Mouse (Mus musculus) liver, embryonic 15.5 days (tissue): ENCODE results near the gene Glmn. TPM values are rescaled to one million over a fixed set of nuclear protein-coding genes. Genes with fewer than 3 reads are reported as not detected.

ENCODE experiments used
- ATAC-seq: fragments of 200-750 bp; cut with Nextera tagmentation; 2 replicates; pipeline ENCODE4 v1.8.0; 2017; ENCODE audit warnings: moderate number of reproducible peaks, mild to moderate bottlenecking, moderate library complexity; ENCODE audit not compliant: insufficient read depth
- H3K27ac ChIP-seq: fragments of 300-500 bp; sonication (generic); replicated peaks from 2 replicates; pipeline ENCODE4 v1.5.1; 2015; ENCODE audit warnings: mild to moderate bottlenecking, inconsistent platforms
- H3K27me3 ChIP-seq: fragments of 300-500 bp; sonication (generic); 2 replicates; pipeline ENCODE4 v1.6.1; 2015; ENCODE audit warnings: mild to moderate bottlenecking, inconsistent platforms
- H3K36me3 ChIP-seq: fragments of 300-500 bp; sonication (generic); replicated peaks from 2 replicates; pipeline ENCODE4 v1.6.1; 2015; ENCODE audit warnings: moderate library complexity, mild to moderate bottlenecking, inconsistent platforms
- H3K4me1 ChIP-seq: fragments of 300-500 bp; sonication (generic); replicated peaks from 2 replicates; pipeline ENCODE4 v1.6.1; 2015; ENCODE audit warnings: inconsistent platforms
- H3K4me2 ChIP-seq: fragments of 300-500 bp; sonication (generic); 2 replicates; pipeline ENCODE4 v1.6.1; 2015; ENCODE audit warnings: moderate library complexity, mild to moderate bottlenecking, inconsistent platforms
- H3K4me3 ChIP-seq: fragments of 300-500 bp; sonication (generic); replicated peaks from 2 replicates; pipeline ENCODE4 v1.5.1; 2015; ENCODE audit warnings: mild to moderate bottlenecking, inconsistent platforms
- H3K9ac ChIP-seq: fragments of 300-500 bp; sonication (generic); 2 replicates; pipeline ENCODE4 v1.6.1; 2015; ENCODE audit warnings: moderate library complexity, mild to moderate bottlenecking, inconsistent platforms
- H3K9me3 ChIP-seq: fragments of 300-500 bp; sonication (generic); replicated peaks from 2 replicates; pipeline ENCODE4 v1.6.1; 2016; ENCODE audit warnings: inconsistent platforms
- WGBS: fragments of 180-500 bp; shearing (Covaris S2); methylation state at CpG from one replicate; pipeline ENCODE4 v1.1.7; 2015; ENCODE audit warnings: mixed read lengths; ENCODE audit not compliant: insufficient replicate concordance; 5-methylcytosine and 5-hydroxymethylcytosine counted together
- polyA plus RNA-seq: library from polyadenylated mRNA; unstranded; fragments of >200 nt; fragmentation: Nextera tagmentation; extraction: Ambion mirVana; gene quantifications from 2 replicates; pipeline ENCODE4 v1.2.1, GENCODE M21; 2015

Gene Glmn
- polyA plus RNA-seq, 1 experiment from 2014 or later, result 5.4 TPM

DNA sequence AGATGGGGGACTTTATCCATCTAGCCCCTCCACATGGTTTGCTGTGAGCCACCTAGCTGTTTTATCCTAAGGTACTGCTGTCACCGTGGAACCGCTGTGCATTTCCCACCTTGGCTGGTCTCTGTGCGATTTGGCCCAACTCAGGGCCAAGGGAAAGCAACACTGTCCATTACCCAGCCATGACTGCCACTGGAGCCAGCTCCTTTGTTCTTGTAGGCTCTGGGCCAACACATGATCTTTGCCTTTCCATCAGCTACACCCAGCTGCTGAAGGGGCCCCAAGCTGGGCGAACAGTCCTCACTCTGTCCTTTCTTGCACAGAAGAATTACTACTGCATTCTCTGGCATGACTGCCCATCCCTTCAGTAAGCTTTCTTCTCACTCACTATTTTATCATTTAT lies 79.1 kb downstream of the Glmn start:
- no peak overlapping the region for H3K9ac ChIP-seq
- no peak for ATAC-seq
- no peaks in the 10 kb centered on the region for H3K9me3 ChIP-seq
- 0 out of 2 replicates have a peak, but pooled peaks cover 7% of the 10 kb centered on the region for H3K4me1 ChIP-seq
- no peaks in the 10 kb centered on the region for H3K36me3 ChIP-seq
- no peak overlapping the region for H3K4me2 ChIP-seq
- WGBS, result 77% methylated on average over 4 of the region's 4 CpGs
- H3K4me3 ChIP-seq, result no peak overlapping the region
- no peak overlapping the region for H3K27ac ChIP-seq
- H3K27me3 ChIP-seq, result no peaks in the 10 kb centered on the region

DNA sequence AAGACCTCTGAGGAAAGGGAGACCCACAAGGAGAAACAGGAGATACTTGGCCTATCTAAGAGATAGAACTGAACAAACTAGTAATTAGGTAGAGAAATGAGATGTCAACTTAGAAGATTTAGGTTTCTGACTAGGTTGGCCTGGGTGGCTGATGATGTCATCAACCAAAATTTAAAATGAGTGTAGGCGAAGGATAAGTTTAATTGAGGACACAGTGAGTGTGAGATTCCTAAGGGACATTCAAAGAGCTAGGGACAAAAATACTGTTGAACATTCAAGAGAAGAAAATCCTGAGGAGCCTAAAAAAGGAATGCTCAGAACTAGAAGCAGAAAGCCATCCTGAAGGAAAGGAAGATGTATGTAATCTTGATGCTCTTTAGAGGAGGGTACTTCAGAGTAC lies 81.6 kb downstream of the Glmn start:
- H3K4me2 ChIP-seq, result no peak overlapping the region
- no peak overlapping the region for H3K27ac ChIP-seq
- H3K9me3 ChIP-seq, result no peaks in the 10 kb centered on the region
- 0 out of 2 replicates have a peak, but pooled peaks cover 7% of the 10 kb centered on the region for H3K4me1 ChIP-seq
- no peak overlapping the region for H3K9ac ChIP-seq
- no peaks in the 10 kb centered on the region for H3K27me3 ChIP-seq
- no peak for ATAC-seq
- no peaks in the 10 kb centered on the region for H3K36me3 ChIP-seq
- WGBS, result 69% methylated on average over 1 of the region's 1 CpGs
- H3K4me3 ChIP-seq, result no peak overlapping the region

DNA sequence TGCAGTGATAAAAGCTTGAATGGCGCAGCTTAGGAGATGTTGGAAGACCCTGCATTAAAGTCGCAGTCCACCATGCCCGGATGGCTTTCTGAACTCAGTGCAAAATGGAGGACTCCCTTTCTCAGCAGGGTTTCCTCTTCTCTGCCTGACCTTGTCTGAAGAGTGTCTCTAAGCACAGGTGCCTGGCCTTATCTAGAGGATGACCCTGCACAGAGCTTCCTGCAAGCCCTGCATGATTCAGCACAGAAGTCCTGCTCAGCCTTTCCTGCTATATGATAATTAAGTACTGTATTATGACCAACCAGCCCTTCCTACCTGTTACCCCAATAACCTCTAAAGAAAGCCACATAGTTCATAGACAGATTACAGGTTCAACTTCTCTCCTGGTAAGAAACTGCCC lies 82.2 kb downstream of the Glmn start:
- H3K27me3 ChIP-seq, result no peaks in the 10 kb centered on the region
- H3K36me3 ChIP-seq, result no peaks in the 10 kb centered on the region
- no peak overlapping the region for H3K4me2 ChIP-seq
- H3K4me3 ChIP-seq, result no peak overlapping the region
- H3K27ac ChIP-seq, result no peak overlapping the region
- no peaks in the 10 kb centered on the region for H3K9me3 ChIP-seq
- H3K4me1 ChIP-seq, result 0 out of 2 replicates have a peak, but pooled peaks cover 7% of the 10 kb centered on the region
- no peak for ATAC-seq
- 71% methylated on average over 3 of the region's 3 CpGs for whole genome bisulfite sequencing
- no peak overlapping the region for H3K9ac ChIP-seq

DNA sequence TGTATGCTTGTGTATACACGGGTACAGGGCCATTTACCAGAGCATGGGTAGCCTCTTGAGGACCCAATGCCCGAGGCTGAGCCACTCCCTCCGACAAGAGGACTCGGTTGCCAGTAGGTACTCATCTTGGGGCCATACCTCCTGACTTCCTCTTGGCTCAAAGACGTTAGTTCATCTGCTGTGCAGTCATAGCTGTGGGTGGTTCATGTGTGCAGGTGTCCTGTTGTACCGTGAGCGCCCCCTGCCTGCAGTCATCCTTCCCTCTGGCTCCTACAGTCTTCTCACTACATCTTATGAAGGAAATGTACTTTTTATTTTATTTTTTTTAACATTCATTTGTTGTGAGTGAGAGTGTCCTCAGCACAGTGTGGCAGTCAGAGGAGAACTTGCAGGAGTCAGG lies 84.1 kb downstream of the Glmn start:
- H3K27ac ChIP-seq, result no peak overlapping the region
- H3K4me2 ChIP-seq, result no peak overlapping the region
- H3K9me3 ChIP-seq, result no peaks in the 10 kb centered on the region
- H3K4me1 ChIP-seq, result 0 out of 2 replicates have a peak, but pooled peaks cover 7% of the 10 kb centered on the region
- 25% methylated on average over 7 of the region's 7 CpGs for WGBS
- H3K4me3 ChIP-seq, result no peak overlapping the region
- no peaks in the 10 kb centered on the region for H3K36me3 ChIP-seq
- no peak overlapping the region for H3K9ac ChIP-seq
- no peak; the same call in 1 of the 2 replicates for ATAC-seq
- H3K27me3 ChIP-seq, result no peaks in the 10 kb centered on the region

DNA sequence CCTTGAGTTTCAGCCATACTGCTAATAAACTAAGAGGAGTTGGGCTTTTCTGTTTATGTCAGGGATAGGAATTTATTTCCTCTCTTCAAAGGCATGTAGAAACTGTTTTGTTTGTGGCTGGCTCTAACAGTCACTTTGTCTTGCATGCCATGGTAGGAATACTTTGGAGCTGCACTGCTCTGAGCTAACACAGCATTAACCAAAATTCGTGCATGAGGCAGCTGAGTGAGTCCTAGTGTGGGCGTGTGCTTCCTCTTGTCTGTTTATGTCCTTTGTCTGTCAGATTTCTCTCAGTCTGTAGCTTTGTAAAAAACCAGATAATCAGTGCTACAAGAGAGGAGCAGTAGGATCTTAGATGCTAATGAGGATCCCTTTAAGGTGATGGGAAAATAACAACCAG lies 86.4 kb downstream of the Glmn start:
- no peaks in the 10 kb centered on the region for H3K9me3 ChIP-seq
- no peaks in the 10 kb centered on the region for H3K36me3 ChIP-seq
- H3K4me2 ChIP-seq, result no peak overlapping the region
- no peak for ATAC-seq
- H3K27ac ChIP-seq, result no peak overlapping the region
- no peak overlapping the region for H3K4me3 ChIP-seq
- H3K27me3 ChIP-seq, result no peaks in the 10 kb centered on the region
- 0 out of 2 replicates have a peak, but pooled peaks cover 7% of the 10 kb centered on the region for H3K4me1 ChIP-seq
- H3K9ac ChIP-seq, result no peak overlapping the region
- 37% methylated on average over 2 of the region's 2 CpGs for WGBS

DNA sequence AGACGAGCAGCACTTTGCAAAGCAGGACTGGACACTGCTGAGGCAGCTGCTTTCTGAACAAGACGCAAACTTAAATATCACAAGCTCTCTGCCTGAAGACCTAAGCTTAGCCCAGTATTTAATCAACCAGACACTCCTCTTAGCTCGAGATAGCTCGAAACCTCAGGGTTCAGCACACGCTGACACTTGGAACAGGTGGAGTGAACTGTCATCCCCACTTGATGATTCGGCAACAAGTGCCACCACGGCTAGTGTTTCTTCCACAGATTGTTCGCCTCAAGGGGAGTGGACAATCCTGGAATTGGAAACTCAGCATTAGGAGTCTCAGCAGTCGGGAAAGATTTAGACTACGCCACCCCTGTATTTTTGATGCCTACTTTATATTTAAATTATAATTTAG lies 87.2 kb downstream of the Glmn start:
- Histone ChIP-seq H3K9ac (no peak overlapping the region), H3K9me3 (no peaks in the 10 kb centered on the region), H3K4me2 (no peak overlapping the region), H3K4me1 (0 out of 2 replicates have a peak, but pooled peaks cover 3% of the 10 kb centered on the region), H3K4me3 (no peak overlapping the region), H3K27ac (no peak overlapping the region), H3K27me3 (no peaks in the 10 kb centered on the region), H3K36me3 (no peaks in the 10 kb centered on the region)
- WGBS, result 72% methylated on average over 10 of the region's 10 CpGs
- no peak for ATAC-seq

DNA sequence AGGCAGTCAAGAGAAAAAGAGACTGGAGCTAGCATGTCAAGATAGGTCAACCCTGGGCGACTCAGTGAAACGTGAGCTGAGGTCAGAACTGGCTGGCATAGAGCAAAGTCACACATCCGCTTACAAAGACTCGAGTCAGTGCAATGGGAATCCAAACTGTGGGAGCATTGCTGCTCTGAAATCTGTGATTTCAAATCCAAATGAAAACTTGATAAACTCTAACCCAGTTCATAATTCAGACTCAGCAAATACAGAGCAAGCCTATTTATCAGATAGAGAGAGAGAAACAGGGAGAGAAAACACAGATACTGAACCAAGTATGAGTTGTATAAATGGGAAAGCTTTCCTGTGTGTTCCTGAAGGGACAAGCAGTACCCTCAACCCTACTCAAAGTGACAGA lies 90.4 kb downstream of the Glmn start, which contains the start of gene Gm42669:
TSS of gene Gm42669 (plus strand) at position 301 of the 400 bp plus-strand sequence.
- Histone ChIP-seq H3K27ac (no peak within 1 kb of the TSS), H3K9me3 (no peaks in the 10 kb centered on the region), H3K36me3 (no peaks in the 10 kb centered on the region), H3K27me3 (no peaks in the 10 kb centered on the region), H3K4me2 (no peak within 1 kb of the TSS), H3K4me1 (no peaks in the 10 kb centered on the region), H3K9ac (no peak within 1 kb of the TSS), H3K4me3 (no peak within 1 kb of the TSS)
- ATAC-seq, result no peak
- WGBS, result 61% methylated on average over 4 of the region's 4 CpGs

DNA sequence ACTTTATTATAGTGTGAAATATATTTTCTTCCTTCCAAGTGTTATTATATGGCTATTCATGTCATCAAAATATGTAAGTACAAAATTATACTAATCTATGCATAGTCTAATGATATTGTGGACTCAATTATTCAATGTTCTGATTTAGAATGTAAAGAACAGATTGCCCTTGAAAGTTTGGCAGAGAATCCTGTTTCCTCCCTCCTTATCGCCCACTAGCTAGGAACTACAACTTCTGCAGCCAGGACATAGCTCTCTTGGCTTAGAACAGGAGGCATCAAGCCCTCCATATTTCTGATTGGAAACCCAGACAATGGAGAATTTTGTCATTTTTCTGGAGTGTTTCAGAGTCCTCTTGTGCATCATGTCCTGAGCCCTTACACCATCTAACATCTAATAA lies 96.9 kb downstream of the Glmn start:
- Histone ChIP-seq H3K9me3 (no peaks in the 10 kb centered on the region), H3K27ac (no peak overlapping the region), H3K4me2 (no peak overlapping the region), H3K4me3 (no peak overlapping the region), H3K4me1 (no peaks in the 10 kb centered on the region), H3K27me3 (no peaks in the 10 kb centered on the region), H3K36me3 (0 out of 2 replicates have a peak, but pooled peaks cover 3% of the 10 kb centered on the region), H3K9ac (no peak overlapping the region)
- WGBS, result 60% methylated on average over 1 of the region's 1 CpGs
- no peak for ATAC-seq

DNA sequence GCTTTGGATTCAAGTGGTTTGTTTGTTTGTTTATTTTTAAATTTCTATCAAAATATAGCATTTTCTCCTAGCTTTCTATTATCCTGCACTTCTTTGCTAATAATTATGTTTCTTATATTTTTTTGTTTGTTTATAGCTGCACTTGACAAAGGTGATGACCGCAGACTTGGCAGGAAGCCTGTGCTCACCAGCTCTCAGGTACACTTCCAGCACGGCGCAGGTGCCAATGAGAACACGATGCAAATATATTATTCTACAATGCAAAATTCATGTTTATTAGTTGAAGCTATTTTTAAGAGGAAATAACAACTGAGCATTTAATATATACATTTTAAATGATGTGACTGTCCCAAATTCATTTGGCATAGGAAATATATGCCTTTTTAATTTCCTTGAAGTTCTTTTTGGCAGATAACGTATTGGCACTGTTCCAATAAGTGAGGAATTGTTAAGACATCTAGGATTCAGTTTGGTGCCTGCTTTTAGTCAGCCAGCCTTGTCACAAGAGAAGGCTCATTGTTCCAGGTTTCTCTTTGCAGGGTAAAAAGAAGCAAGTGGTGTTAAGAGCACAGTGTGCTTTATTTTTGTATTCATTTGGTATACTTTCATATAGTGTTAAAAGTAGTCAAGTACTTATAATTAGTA lies 97.7 kb downstream of the Glmn start:
- no peak for ATAC-seq
- Histone ChIP-seq H3K9ac (no peak overlapping the region), H3K4me3 (no peak overlapping the region), H3K4me1 (no peaks in the 10 kb centered on the region), H3K9me3 (no peaks in the 10 kb centered on the region), H3K4me2 (no peak overlapping the region), H3K36me3 (0 out of 2 replicates have a peak, but pooled peaks cover 3% of the 10 kb centered on the region), H3K27ac (no peak overlapping the region), H3K27me3 (no peaks in the 10 kb centered on the region)
- WGBS, result 79% methylated on average over 5 of the region's 5 CpGs

Other genes with a start within 250 kb of the Glmn start
- gene Ephx4, start 195.2 kb downstream of the Glmn start, polyA plus RNA-seq, result 0.09 TPM in 2 replicates
- gene Lpcat2b, start 166.3 kb downstream of the Glmn start, polyA plus RNA-seq, result not detected in 2 replicates
- gene Btbd8, start 159.9 kb downstream of the Glmn start, polyA plus RNA-seq, result 1.2 and 1.4 TPM in 2 replicates
- gene Gm42669, start 90.3 kb downstream of the Glmn start, polyA plus RNA-seq, result 0.05 TPM in 1 of 2 replicates, not detected in the other
- gene 1700028K03Rik, start 63.2 kb downstream of the Glmn start, polyA plus RNA-seq, result 0.02 TPM in 1 of 2 replicates, not detected in the other
- gene Rpap2, start 515 bp downstream of the Glmn start, polyA plus RNA-seq, result 4.7 and 6.4 TPM in 2 replicates
- gene Gfi1, start 128.1 kb upstream of the Glmn start, polyA plus RNA-seq, result 1.6 and 2.1 TPM in 2 replicates
- gene Ube2d2b, start 232.2 kb upstream of the Glmn start, polyA plus RNA-seq, result 0.35 and 0.53 TPM in 2 replicates